Mouse (Mus musculus): ENCODE data around the gene Fkrp.

GRCm38 (mm10) chr7:16841561-16842560 is 25.3 kb upstream of the Fkrp start:
- TF ChIP-seq TAL1 (IDR thresholded peaks at IDR 0.05; ENCODE audit: low read length) (no peak), GATA1 (IDR thresholded peaks at IDR 0.05; ENCODE audit: low read length) (no peak)

Measured in erythroblast, embryonic 14.5 days (primary cell).